Mouse (Mus musculus) urinary bladder, postnatal 0 days (tissue): Measurements from ENCODE around the gene Rpl28. TPM values are rescaled to one million over a fixed set of nuclear protein-coding genes. Genes with fewer than 3 reads are reported as not detected.

ENCODE experiments used
- polyA plus RNA-seq: library from polyadenylated mRNA; unstranded; fragments of >200 nt; fragmentation: Nextera tagmentation; extraction: Ambion mirVana; gene quantifications from 2 replicates; pipeline ENCODE4 v1.2.1, GENCODE M21; 2015

The Rpl28 gene
- polyA plus RNA-seq, result 304 and 319 TPM in 2 replicates

GRCm38 (mm10) chr7:4792278-4793212 lies at the start of gene Rpl28:
Rpl28 (plus strand) TSS chr7:4792874.

GRCm38 (mm10) chr7:4752821-4753570 lies 39.7 kb upstream of the Rpl28 start, which contains the start of gene Cox6b2:
Cox6b2 (minus strand) TSS chr7:4753094.

GRCm38 (mm10) chr7:4771202-4771601 lies 21.5 kb upstream of the Rpl28 start, which contains the start of gene Fam71e2:
Fam71e2 (minus strand) TSS chr7:4771302.

GRCm38 (mm10) chr7:4782759-4783158 lies 9.9 kb upstream of the Rpl28 start, which contains the start of the genes Il11 and Tmem190:
Il11 (minus strand) TSS chr7:4782859.
Tmem190 (plus strand) TSS chr7:4782937.

GRCm38 (mm10) chr7:4789436-4789935 lies 3.2 kb upstream of the Rpl28 start, which contains the start of gene Tmem238:
Tmem238 (minus strand) TSS chr7:4789656.

GRCm38 (mm10) chr7:4812303-4813104 lies 19.8 kb downstream of the Rpl28 start, which contains the start of gene Ube2s:
Ube2s (minus strand) TSS chr7:4812590.

GRCm38 (mm10) chr7:4844245-4844916 lies 51.7 kb downstream of the Rpl28 start, which contains the start of gene Shisa7:
Shisa7 (minus strand) TSS chr7:4844696.

Other genes starting within 250 kb of the Rpl28 start
- 0.57 and 1.5 TPM in 2 replicates for gene Syt5, start 245.3 kb upstream of the Rpl28 start, polyA plus RNA-seq
- gene Ptprh, start 188.8 kb upstream of the Rpl28 start, polyA plus RNA-seq, result not detected in 2 replicates
- gene Tmem86b, start 161.5 kb upstream of the Rpl28 start, polyA plus RNA-seq, result 0.64 and 1.0 TPM in 2 replicates
- gene Ppp6r1, start 133.9 kb upstream of the Rpl28 start, polyA plus RNA-seq, result 20.7 and 21.7 TPM in 2 replicates
- gene Hspbp1, start 107.8 kb upstream of the Rpl28 start, polyA plus RNA-seq, result 50.6 and 51.7 TPM in 2 replicates
- 0.36 and 0.59 TPM in 2 replicates for gene Brsk1, start 102.3 kb upstream of the Rpl28 start, polyA plus RNA-seq
- gene Tmem150b, start 67.6 kb upstream of the Rpl28 start, polyA plus RNA-seq, result 0.13 TPM in 1 of 2 replicates, not detected in the other
- 23.7 and 24.3 TPM in 2 replicates for gene Kmt5c, start 52.8 kb upstream of the Rpl28 start, polyA plus RNA-seq
- gene Cox6b2, start 39.8 kb upstream of the Rpl28 start, polyA plus RNA-seq, result 50.4 and 62.9 TPM in 2 replicates
- gene Fam71e2, start 21.6 kb upstream of the Rpl28 start, polyA plus RNA-seq, result not detected in 2 replicates
- gene Il11, start 10.0 kb upstream of the Rpl28 start, polyA plus RNA-seq, result 0.76 and 1.5 TPM in 2 replicates
- 0.35 TPM in 1 of 2 replicates, not detected in the other for gene Tmem190, start 9.9 kb upstream of the Rpl28 start, polyA plus RNA-seq
- 24.6 and 25.2 TPM in 2 replicates for gene Tmem238, start 3.2 kb upstream of the Rpl28 start, polyA plus RNA-seq
- 130 and 139 TPM in 2 replicates for gene Ube2s, start 19.7 kb downstream of the Rpl28 start, polyA plus RNA-seq
- gene Shisa7, start 51.8 kb downstream of the Rpl28 start, polyA plus RNA-seq, result 0.10 and 0.20 TPM in 2 replicates
- 8.1 and 9.4 TPM in 2 replicates for gene Isoc2b, start 77.4 kb downstream of the Rpl28 start, polyA plus RNA-seq
- 0.64 and 0.98 TPM in 2 replicates for gene Isoc2a, start 84.3 kb downstream of the Rpl28 start, polyA plus RNA-seq
- not detected in 2 replicates for gene Gm36210, start 113.6 kb downstream of the Rpl28 start, polyA plus RNA-seq
- 1.7 and 2.3 TPM in 2 replicates for gene Zfp628, start 122.3 kb downstream of the Rpl28 start, polyA plus RNA-seq
- gene Nat14, start 129.2 kb downstream of the Rpl28 start, polyA plus RNA-seq, result 2.6 and 3.0 TPM in 2 replicates
- 3.7 and 4.8 TPM in 2 replicates for gene Ssc5d, start 132.9 kb downstream of the Rpl28 start, polyA plus RNA-seq
- 0.12 and 0.23 TPM in 2 replicates for gene Sbk2, start 171.5 kb downstream of the Rpl28 start, polyA plus RNA-seq
- not detected in 2 replicates for gene Sbk3, start 178.3 kb downstream of the Rpl28 start, polyA plus RNA-seq
- gene Zfp579, start 203.3 kb downstream of the Rpl28 start, polyA plus RNA-seq, result 12.7 and 15.0 TPM in 2 replicates
- gene Zfp524, start 221.5 kb downstream of the Rpl28 start, polyA plus RNA-seq, result 13.2 and 14.0 TPM in 2 replicates
- 15.1 and 16.0 TPM in 2 replicates for gene Fiz1, start 221.8 kb downstream of the Rpl28 start, polyA plus RNA-seq
- 2.4 and 4.0 TPM in 2 replicates for gene Gm44973, start 222.6 kb downstream of the Rpl28 start, polyA plus RNA-seq
- gene Zfp865, start 227.5 kb downstream of the Rpl28 start, polyA plus RNA-seq, result 3.1 TPM in 2 replicates
- gene Ccdc106, start 227.7 kb downstream of the Rpl28 start, polyA plus RNA-seq, result 53.3 and 57.1 TPM in 2 replicates
- not detected in 2 replicates for gene 4632433K11Rik, start 241.2 kb downstream of the Rpl28 start, polyA plus RNA-seq
- 3.9 and 5.4 TPM in 2 replicates for gene Zfp784, start 245.6 kb downstream of the Rpl28 start, polyA plus RNA-seq